Mouse (Mus musculus) thymus, postnatal 25 days (tissue): ENCODE data around the gene Fam126b.
A peak's percentile ranks its signal among the peaks of the same experiment; 100 is the strongest.
"Not testable (repeated sequence)": the region's sequence is repeated elsewhere in the genome, so short reads cannot be mapped to it uniquely, and the experiment has no call there.

Source experiments
- DNase-seq: peaks from one replicate; pipeline ENCODE4 v3.0.0; 2022

Gene Fam126b

DNA sequence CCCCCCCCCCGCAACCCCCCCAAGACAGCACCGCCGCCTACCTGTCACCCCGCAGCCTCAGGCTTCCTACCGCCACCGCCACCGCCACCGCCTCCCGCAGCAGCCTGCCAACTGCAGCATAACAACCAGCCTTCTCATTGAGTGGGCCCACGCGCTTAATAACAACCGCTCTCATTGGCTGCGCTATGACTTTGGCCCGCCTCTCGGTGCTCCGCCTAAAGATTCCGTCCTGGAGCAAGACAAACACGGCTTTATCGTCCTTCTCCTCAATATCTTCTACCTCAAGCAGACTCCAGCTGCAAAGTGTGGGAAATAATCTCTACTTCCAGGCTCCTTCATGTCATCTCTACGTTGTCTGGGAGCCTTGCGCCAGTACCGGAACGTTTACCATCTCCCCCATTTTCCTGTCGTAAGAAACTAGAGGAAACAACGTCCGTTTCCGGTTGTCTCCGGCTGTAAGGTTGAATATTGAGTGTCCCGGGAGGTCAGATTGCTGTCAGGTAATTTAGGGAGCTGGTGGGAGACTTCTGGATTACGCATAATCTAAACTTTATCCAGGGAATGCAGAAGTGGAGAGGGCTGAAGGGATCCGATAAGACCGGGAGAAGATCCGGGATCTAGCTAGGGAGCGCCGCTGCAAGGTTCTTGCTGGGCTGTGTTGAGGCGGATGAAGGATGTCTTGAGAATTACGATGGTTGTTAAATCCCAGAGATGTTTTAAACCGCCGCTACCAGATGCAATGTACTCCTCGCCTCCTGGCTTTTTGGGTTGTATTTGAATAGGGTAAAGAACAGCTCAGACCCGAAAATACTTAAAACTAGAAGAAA is at the start of gene Fam126b, which contains the start of gene Ndufb3:
Gene Fam126b (minus strand): TSS at position 153 of the 827 bp plus-strand sequence.
Gene Ndufb3 (plus strand): TSS at position 214 of the 827 bp plus-strand sequence.
- DNase-seq, result peak; percentile 87

DNA sequence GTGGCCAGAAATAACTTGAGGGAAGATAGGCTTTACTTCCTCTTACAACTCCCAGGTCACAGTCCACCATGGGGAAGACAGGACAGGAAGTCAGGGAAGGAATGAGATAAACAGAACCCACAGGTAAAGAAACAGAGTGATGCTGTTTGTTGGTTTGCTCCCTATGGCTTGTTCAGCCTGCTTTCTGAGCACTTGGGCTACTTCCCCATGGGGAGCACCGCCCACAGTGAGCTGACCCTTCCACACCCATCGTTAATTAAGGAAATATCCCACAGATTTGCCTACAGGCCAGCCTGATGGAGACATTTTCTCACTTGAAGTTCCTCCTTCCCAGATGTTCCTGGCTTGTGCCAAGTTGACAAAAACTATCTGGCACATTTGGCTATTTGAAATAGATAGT is 42.7 kb upstream of the Fam126b start:
- not testable (repeated sequence) for DNase-seq

DNA sequence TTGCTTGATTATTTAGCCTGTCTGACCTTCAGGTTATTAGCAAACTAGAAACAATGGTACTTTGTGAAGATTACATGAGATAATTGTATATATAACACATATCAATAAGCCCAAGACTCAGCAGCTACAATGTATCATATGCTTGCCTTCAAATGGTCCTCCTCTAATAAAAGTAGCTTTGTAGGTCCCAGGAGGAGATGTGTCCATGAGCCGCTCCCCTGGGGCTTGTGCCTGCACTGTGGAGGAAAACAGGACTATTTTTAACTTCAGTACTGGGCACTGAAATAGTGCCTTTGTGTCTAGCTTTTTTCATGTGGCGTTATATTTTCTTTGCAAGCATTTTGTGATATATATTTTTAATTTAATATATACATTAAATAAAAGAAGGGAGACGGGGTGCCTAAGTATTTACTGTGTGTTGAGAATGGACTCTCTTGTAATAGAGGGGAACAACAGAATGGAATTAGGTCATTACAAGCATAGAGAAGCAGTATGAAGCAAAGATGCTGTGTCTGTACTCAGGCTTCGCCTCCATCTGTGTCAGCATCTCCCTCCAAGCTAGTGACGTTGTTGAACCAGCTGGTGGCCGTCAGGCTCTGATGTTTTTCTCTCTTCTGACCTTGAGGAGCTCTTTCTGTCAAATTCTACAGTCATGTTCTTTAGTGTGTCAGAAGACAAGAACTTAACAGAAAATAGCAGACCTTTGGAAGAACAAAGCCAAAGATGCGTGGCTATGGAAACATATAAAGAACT is 36.0 kb upstream of the Fam126b start:
- DNase-seq, result no peak

DNA sequence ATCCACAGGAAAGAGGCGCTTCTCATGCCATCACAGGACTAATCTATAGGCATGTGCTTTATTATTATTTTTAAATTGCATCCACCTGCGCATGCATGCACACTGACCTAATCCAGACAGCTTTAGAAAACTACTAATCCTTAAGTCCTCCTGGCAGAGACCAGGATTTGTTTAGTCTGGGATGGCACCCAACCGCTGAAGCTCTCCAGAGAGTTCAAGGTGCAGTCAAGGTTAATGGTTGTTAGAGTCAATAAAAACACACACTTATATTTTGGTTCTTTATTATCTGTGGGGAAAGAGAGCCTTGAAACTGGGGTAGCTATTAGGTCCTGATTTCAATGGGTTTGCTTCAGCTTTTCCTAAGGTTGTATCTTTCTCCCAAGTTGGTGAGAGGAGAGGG is 35.1 kb upstream of the Fam126b start:
- DNase-seq, result no peak

DNA sequence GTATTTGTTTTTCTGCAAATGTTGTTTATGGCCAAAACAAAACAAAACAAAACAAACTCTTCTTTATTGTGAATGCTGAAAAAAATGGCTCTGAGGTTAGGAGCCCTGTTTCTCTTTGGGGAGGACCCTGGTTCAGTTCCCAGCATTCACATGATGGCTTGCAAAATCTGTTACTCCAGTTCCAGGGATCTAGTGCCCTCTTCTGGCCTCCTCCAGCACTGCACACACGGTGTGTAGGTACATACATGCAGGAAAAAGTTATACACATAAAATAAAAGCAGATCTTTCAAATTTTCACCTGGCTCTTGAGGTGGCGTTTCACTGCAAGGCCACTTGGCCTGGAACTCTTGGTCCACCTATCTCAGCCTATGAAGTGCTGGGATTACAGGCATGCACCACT is 32.6 kb upstream of the Fam126b start:
- DNase-seq, result no peak

DNA sequence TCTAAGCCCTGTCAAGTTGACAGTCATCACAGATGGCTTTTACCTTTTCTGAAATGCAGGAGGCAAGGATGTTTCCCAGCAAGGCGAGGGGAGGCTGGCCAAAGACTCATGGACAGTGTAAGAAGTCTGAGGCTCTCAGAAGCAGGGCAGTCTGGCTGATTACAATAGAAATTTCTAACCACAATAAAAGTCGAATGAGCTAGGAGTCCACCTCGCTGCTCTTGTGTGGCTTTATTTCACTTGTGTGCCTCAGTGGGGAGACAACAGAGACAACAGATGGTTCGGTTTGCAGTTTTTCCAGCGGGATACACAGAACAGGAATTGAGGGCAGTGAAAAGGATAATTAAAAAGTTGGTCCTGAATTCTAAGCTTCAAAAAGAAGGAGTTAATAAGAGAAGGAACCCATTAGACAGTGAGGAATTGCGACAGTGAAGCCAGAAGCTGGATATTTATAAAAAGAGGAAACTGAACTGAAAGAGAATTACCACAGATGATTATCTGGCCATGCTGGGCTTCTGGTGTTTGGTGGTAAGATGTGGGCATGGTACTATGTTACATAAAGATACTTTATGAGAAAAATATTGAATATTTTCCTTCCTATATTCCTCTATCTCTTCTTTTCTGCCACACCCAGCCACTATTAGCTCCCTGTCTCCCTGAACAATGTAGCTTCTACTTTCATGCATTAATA is 32.0 kb upstream of the Fam126b start:
- no peak for DNase-seq

DNA sequence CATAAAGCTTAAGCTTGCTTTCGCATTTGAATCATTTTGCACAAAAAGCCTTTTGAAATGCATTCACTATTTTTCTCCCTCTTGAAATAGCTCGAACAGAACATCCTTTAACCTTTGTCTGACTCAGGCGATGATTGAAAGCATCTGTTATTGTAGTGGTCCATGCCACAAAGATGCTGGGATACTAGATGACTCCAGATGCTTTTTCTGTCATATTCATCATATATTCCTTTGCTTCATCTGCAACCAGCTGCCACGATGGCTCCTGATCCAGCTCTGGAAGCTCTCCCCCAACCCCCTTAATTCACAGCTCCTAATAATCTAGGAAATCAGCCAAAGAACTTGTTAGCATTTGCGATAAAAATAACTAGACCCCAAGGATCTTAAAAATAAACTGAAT is 31.0 kb upstream of the Fam126b start:
- DNase-seq, result no peak

DNA sequence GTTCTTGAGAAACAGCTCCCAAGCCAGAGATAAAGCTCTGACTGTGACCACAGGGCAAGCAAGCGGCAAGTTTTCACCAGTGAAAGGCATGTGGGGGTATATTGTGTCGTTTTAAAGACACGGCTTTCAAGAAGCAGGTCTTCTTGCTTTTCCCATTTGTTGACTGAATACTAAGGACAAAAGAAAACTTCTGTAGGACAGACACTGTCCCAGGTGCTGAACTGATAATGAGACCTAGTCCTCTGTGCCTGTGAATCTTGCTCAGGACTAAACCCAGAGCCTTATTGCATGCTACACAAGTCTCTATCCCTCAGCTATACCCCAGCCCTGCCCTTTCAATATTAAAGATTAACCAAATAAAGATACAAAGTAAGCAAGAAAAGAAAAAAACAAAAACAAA is 30.1 kb upstream of the Fam126b start:
- no peak for DNase-seq

DNA sequence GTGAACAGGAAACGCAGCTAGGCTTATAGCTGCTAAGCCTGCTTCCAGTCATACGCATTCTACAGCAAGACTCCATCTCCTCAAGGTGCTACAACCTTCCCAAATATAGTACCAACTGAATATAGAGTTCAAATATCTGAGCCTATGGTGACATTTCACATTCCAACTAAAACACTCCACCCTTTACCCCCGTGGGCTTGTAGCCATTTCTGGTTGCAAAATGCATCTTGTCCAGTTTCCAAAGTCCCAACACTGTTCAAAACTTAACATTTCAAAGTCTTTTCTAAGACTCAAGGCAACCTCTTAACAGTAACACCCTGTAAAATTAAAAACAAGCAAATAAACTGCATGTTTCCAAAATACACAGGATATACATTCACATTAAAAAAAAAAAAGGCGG is 29.0 kb upstream of the Fam126b start:
- no peak for DNase-seq

DNA sequence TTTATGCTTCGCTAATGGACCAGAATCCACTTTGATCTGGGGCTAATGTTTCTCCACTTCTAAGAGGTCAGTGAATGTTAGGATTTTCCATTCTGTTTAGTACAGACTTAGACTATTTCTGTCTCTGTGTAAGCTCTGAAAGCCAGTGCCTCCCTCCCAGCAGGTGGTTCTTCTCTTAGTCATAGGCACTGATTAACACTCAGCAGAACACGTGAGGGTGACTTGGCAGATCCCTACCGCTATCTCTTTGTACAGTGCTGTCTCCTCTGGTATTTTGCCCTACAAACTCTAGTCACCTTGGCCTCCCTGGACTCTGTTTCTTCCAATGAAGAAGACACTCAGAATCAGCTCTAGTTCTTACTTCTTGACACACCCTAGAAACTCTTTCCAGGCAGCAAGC is 28.3 kb upstream of the Fam126b start:
- DNase-seq, result no peak

DNA sequence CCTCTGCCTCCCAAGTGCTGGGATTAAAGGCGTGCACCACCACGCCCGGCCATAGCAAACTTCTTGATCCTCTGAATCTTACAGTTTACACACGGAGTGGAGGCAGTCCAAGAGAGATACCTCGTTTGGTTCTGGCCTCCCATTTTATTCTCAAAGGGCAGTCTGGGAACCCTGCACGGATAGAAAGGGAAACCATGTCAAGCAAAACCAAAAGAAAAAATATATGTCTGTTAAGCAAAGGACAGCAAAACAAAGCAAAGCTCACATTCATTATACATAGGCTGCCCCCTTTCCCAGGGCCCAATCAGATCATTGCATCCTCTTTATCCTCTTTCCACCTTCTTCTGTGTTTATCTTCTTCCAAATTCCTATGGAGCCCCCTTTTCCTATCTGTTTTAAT is 27.7 kb upstream of the Fam126b start:
- peak; percentile 5 for DNase-seq

DNA sequence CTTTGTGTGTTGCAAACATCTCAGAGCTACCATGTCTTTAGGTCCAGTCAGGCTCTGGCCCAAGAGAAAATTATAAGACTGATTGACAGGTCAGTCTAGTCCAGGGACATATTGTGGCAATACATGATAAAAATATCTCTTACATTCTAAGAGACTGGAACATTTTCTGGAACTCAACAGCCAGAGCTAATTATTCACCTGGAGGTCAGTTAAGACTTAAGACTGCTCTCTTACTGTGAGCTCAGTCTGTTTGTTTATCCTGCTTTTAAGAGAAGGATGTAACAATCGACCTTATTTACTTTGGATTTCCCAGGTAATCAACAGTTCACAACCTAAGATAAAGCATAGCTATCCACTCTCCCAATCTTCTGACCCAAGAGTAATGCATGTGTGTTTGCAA is 24.5 kb upstream of the Fam126b start:
- no peak for DNase-seq

DNA sequence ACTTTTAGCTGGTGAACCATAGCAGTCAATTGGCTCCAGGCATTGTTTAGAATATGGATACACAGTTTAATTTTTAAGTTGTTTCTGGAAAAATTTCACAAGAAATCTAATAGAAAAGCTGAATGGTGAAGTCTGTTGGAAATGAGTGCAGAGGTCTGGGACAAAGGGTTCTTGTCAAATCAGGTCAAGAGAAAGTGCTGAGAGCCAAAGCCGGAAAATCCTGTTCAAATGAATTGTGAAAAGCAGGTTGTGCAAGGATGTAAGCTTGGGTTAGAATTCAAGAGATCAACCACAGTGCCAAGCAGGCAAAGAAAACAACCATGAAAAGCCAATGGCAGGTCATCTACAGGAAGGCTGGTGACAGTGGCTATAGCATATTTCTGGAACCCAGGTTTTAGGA is 24.0 kb upstream of the Fam126b start:
- DNase-seq, result no peak

DNA sequence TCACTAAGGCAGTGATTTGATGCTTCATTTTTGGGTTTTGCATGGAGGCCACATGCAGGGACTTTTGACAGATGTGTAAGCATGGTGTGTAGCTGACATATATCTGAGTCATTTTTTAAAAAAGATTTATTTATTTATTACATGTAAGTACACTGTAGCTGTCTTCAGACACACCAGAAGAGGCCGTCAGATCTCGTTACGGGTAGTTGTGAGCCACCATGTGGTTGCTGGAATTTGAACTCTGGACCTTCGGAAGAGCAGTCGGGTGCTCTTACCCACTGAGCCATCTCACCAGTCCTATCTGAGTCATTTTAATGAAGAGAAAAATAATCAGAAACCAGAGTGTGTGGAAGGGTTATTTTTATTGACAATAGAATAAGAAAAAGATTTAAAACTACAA is 23.5 kb upstream of the Fam126b start:
- DNase-seq, result not testable (repeated sequence)

DNA sequence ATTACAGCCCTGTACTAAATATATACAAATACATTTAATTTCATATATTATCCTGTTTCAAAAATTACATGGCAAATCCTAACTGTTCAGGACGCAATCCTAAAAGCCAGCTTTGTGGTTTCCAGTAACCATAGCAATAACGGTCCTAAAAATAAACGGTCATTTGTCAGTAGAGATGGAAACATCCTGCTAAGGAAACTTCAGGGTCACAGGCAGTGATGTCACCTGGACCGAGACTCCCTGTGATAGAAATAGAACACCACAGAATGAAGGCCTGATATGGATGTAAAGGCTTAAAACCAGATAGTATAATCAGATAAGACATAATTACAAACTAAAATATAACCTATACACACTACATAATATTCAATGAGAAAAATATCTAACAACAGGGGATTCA is 17.6 kb upstream of the Fam126b start:
- DNase-seq, result no peak

DNA sequence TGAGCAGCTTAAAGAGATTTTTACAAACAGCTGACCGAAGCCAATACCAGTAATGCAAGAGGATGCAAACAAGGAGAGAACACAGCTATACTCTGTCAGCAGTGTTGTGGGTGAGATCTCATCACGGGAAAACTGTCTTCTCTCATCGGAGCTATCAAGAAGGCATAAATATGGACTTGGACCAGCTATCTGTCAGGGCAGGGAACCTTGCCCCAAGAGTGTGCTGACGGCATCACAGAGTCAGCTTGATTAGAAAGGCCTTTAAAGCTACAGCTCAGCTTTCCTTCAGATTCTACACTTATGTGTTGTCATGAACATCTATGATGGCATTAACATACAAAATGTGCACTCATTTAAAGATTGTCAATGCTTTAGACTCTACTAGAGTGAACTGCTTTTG is 16.6 kb upstream of the Fam126b start:
- DNase-seq, result no peak

DNA sequence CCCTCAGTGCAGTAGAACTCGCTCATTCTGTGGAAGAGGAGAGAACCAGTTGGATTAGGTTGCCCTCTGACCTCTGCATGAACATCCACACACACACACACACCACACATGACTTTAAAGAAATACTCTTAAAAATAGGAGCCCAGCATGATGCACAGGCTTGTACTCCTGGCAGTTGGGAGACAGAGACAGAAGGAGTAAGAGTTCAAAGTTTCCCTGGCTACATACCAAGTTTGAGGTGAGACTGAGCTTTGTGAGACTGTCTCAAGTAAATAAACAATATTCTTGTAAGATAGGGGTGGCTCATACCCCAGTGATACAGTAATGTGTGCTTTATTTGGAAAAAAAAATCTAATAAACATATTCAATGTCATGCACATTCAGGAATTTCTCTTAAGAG is 1.4 kb upstream of the Fam126b start:
- no peak for DNase-seq

DNA sequence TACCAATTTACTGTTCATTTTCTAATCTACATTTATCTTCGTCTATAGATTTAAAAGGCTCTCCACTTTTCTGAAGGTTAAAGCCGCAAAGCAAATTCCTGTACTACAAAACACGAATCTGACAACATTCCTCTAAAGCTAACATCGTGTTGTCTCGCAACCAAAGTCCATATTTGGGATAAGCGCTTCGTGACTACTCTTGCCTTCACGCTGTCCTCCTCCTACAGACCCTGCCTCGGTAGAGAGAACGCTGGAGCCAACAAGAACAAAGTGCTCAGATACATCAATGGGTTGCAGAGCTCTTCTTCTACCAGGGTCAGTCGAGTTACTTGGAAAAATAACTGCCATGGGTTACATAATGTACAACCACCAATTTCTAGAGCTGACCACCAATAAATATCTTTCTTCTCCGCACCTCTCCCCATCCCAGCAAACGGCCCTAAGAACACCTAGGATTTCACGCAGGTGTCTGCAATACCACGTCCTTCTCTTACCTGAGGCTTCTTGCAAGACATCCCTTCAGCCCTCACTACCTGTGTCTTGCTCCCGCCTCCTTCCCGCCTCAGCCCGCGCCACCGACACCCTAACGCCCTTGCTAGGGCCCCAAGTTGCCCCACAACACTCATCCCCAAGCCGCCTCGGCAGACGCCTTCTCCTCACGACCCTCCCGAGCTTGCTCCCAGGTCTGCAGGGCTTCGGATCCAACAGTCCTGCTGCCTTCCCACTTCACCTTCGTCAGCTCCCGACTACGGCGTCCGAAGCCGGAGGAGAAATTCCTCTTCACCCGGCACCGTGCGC is 551 bp downstream of the Fam126b start:
- DNase-seq, result no peak

DNA sequence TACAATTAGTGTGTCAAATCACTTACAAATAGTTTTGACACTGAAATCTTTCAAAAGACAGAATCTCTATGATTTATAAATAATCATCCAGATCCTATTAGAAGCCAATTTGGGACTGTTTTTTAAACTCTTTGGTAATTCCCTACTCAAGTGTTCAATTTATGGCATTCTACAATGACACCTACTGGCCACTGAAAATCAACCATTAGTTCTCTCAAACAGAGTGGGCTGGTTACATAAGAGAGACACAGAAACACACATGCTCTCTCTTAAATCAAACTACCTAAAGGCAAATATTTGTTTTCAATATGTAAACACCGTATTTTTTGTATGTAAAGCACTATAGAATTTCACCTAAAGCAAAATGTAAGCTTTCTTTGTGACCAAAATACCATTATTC is 1.9 kb downstream of the Fam126b start:
- no peak for DNase-seq

DNA sequence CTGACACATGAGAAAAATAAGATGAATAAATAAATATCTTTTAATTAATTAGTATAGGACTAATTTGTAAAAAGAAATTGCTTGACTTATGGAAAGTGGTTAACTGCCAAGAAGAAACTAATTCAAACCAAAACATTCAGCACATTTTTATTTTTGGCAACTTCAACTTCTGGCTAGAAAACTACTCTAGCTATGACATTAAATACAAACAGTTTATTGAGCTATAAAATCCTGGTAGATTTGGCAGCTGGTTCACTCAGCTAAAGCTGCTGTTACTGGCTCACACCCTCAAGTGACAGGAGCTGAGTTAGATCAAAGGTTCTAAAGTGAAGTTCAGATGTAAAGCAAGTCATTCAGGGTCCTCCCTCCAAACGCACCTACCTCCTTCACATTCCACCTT is 3.5 kb downstream of the Fam126b start:
- no peak for DNase-seq

DNA sequence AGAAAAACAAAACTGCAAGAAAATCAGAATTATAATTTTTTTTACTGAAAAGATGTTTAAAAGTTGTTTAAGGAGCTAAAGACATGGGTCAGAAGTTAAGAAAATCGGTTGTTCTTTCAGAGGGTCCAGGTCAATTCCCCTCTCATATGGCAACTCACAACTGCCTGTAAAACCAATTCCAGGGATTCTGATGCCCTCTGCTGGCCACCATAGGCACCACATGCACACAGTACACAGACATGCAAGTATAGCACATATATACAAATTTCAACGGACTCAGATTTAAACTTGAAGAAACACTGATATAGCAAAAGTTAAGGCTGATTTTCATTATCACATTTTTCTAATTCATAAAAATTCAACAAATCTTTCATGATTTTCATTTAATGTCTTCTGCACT is 6.9 kb downstream of the Fam126b start:
- DNase-seq, result peak; percentile 30

DNA sequence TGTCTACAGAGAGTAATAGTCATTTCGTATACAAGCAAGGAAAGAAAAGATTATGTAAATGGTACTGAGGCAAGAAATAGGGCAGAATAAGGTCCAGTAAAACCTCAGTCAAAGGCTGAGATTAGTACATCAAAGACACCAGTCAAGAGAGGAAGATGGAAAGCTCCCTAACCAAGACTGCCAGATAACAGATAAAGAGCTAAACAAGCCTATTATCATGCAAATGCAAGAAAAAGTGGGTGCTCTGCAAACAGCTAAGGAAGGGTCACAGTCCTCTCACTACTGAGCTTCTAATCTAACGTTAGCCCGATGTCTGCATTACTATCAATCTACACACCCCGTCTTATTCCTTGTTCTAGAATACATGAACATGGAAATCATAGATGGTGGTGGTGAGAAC is 15.7 kb downstream of the Fam126b start:
- no peak for DNase-seq
